Mouse (Mus musculus): ENCODE measurements around the gene Hid1. TPM values are rescaled to one million over a fixed set of nuclear protein-coding genes. Genes with fewer than 3 reads are reported as not detected.

Hid1 gene
- polyA plus RNA-seq, 1 experiment from 2014 or later, result 14.8 TPM

- Histone ChIP-seq H3K36me3 (no peaks in the 10 kb centered on the region), H3K4me1 (replicated peaks) (peaks cover 51% of the 10 kb centered on the region)
- 5% methylated on average over 35 of the region's 35 CpGs for WGBS
Observed at GRCm38 (mm10) chr11:115321906-115322693, 45.5 kb downstream of the Hid1 start, which contains the start of gene Ush1g. Gene Ush1g, minus strand, starts transcription at chr11:115322041.

GRCm38 (mm10) chr11:115319704-115320383 lies 47.7 kb downstream of the Hid1 start:
- peak; percentile 31 for DNase-seq (ENCODE audit: low spot score)

More at GRCm38 (mm10) chr11:115321906-115322693, 45.5 kb downstream of the Hid1 start, which contains the start of gene Ush1g:
- Histone ChIP-seq H3K4me3 (peak within 1 kb of the TSS; percentile 31), H3K9me3 (no peaks in the 10 kb centered on the region), H3K27me3 (ENCODE audit: insufficient read depth, poor library complexity, severe bottlenecking) (peaks cover 94% of the 10 kb centered on the region), H3K27ac (0 out of 2 replicates have a peak within 1 kb of the TSS, but pooled peaks have one; percentile 5)
- DNase-seq (ENCODE audit: low spot score), result peak; percentile 89

GRCm38 (mm10) chr11:115318245-115319027 lies 49.1 kb downstream of the Hid1 start:
- H3K36me3 ChIP-seq, result no peaks in the 10 kb centered on the region
- H3K4me3 ChIP-seq, result peak overlapping the region; percentile 32
- no peaks in the 10 kb centered on the region for H3K9me3 ChIP-seq
- DNase-seq (ENCODE audit: low spot score), result peak; percentile 35
- peaks cover 100% of the 10 kb centered on the region for H3K27me3 ChIP-seq (ENCODE audit: insufficient read depth, poor library complexity, severe bottlenecking)
- WGBS, result 4% methylated on average over 63 of the region's 63 CpGs
- peaks cover 48% of the 10 kb centered on the region for H3K4me1 ChIP-seq (replicated peaks)
- 0 out of 2 replicates have a peak overlapping the region, but pooled peaks have one; percentile 2 for H3K27ac ChIP-seq

More at GRCm38 (mm10) chr11:115319704-115320383, 47.7 kb downstream of the Hid1 start:
- 0 out of 2 replicates have a peak overlapping the region, but pooled peaks have one; percentile 21 for H3K4me3 ChIP-seq
- H3K4me1 ChIP-seq (replicated peaks), result peaks cover 51% of the 10 kb centered on the region
- peaks cover 100% of the 10 kb centered on the region for H3K27me3 ChIP-seq (ENCODE audit: insufficient read depth, poor library complexity, severe bottlenecking)
- no peaks in the 10 kb centered on the region for H3K9me3 ChIP-seq
- H3K27ac ChIP-seq, result peak overlapping the region; percentile 16; the same call in 1 of the 2 replicates
- WGBS, result 4% methylated on average over 18 of the region's 18 CpGs
- H3K36me3 ChIP-seq, result no peaks in the 10 kb centered on the region

GRCm38 (mm10) chr11:115317204-115317603 lies 50.4 kb downstream of the Hid1 start:
- peaks cover 41% of the 10 kb centered on the region for H3K4me1 ChIP-seq (replicated peaks)
- no peaks in the 10 kb centered on the region for H3K36me3 ChIP-seq
- peaks cover 100% of the 10 kb centered on the region for H3K27me3 ChIP-seq (ENCODE audit: insufficient read depth, poor library complexity, severe bottlenecking)
- DNase-seq (ENCODE audit: low spot score), result no peak
- H3K9me3 ChIP-seq, result no peaks in the 10 kb centered on the region
- H3K27ac ChIP-seq, result no peak overlapping the region
- no peak overlapping the region for H3K4me3 ChIP-seq
- WGBS, result 63% methylated on average over 7 of the region's 7 CpGs

- H3K36me3 ChIP-seq, result no peaks in the 10 kb centered on the region
- peaks cover 75% of the 10 kb centered on the region for H3K27me3 ChIP-seq (ENCODE audit: insufficient read depth, poor library complexity, severe bottlenecking)
- no peaks in the 10 kb centered on the region for H3K9me3 ChIP-seq
- no peak for DNase-seq (ENCODE audit: low spot score)
- no peak overlapping the region for H3K27ac ChIP-seq
- 47% methylated on average over 2 of the region's 2 CpGs for WGBS
- H3K4me3 ChIP-seq, result no peak overlapping the region
- peaks cover 14% of the 10 kb centered on the region for H3K4me1 ChIP-seq (replicated peaks)
Observed at GRCm38 (mm10) chr11:115314249-115314648, 53.3 kb downstream of the Hid1 start.

GRCm38 (mm10) chr11:115308781-115309180 lies 58.8 kb downstream of the Hid1 start:
- DNase-seq (ENCODE audit: low spot score), result no peak
- Histone ChIP-seq H3K4me3 (no peak overlapping the region), H3K4me1 (replicated peaks) (peaks cover 13% of the 10 kb centered on the region), H3K27me3 (ENCODE audit: insufficient read depth, poor library complexity, severe bottlenecking) (peaks cover 60% of the 10 kb centered on the region), H3K9me3 (no peaks in the 10 kb centered on the region), H3K27ac (no peak overlapping the region), H3K36me3 (no peaks in the 10 kb centered on the region)
- 77% methylated on average over 1 of the region's 1 CpGs for WGBS

- H3K36me3 ChIP-seq, result no peaks in the 10 kb centered on the region
- H3K4me1 ChIP-seq (replicated peaks), result peaks cover 13% of the 10 kb centered on the region
- no peak for DNase-seq (ENCODE audit: low spot score)
- peak within 1 kb of the TSS; percentile 43; the same call in 1 of the 2 replicates for H3K27ac ChIP-seq
- no peaks in the 10 kb centered on the region for H3K9me3 ChIP-seq
- no peak within 1 kb of the TSS for H3K4me3 ChIP-seq
- 13% methylated on average over 8 of the region's 8 CpGs for WGBS
- peaks cover 42% of the 10 kb centered on the region for H3K27me3 ChIP-seq (ENCODE audit: insufficient read depth, poor library complexity, severe bottlenecking)
Observed at GRCm38 (mm10) chr11:115306863-115307262, 60.7 kb downstream of the Hid1 start, which contains the start of gene Otop2. Gene Otop2, plus strand, starts transcription at chr11:115307163.

- Histone ChIP-seq H3K4me1 (replicated peaks) (peaks cover 13% of the 10 kb centered on the region), H3K4me3 (no peak overlapping the region), H3K27ac (no peak overlapping the region), H3K9me3 (peaks cover 3% of the 10 kb centered on the region), H3K36me3 (no peaks in the 10 kb centered on the region), H3K27me3 (ENCODE audit: insufficient read depth, poor library complexity, severe bottlenecking) (peaks cover 51% of the 10 kb centered on the region)
- DNase-seq (ENCODE audit: low spot score), result no peak
- 79% methylated on average over 8 of the region's 8 CpGs for WGBS
Observed at GRCm38 (mm10) chr11:115303167-115303566, 64.4 kb downstream of the Hid1 start.

- H3K4me1 ChIP-seq (replicated peaks), result peaks cover 13% of the 10 kb centered on the region
- no peaks in the 10 kb centered on the region for H3K36me3 ChIP-seq
- peaks cover 51% of the 10 kb centered on the region for H3K27me3 ChIP-seq (ENCODE audit: insufficient read depth, poor library complexity, severe bottlenecking)
- peaks cover 3% of the 10 kb centered on the region for H3K9me3 ChIP-seq
- WGBS, result 85% methylated on average over 2 of the region's 2 CpGs
- no peak for DNase-seq (ENCODE audit: low spot score)
- no peak overlapping the region for H3K27ac ChIP-seq
- no peak overlapping the region for H3K4me3 ChIP-seq
Observed at GRCm38 (mm10) chr11:115301351-115301750, 66.2 kb downstream of the Hid1 start.

- Histone ChIP-seq H3K27me3 (ENCODE audit: insufficient read depth, poor library complexity, severe bottlenecking) (peaks cover 51% of the 10 kb centered on the region), H3K4me1 (replicated peaks) (peaks cover 12% of the 10 kb centered on the region), H3K27ac (no peak overlapping the region), H3K4me3 (no peak overlapping the region), H3K9me3 (peaks cover 3% of the 10 kb centered on the region), H3K36me3 (no peaks in the 10 kb centered on the region)
- WGBS, result 86% methylated on average over 4 of the region's 4 CpGs
- no peak for DNase-seq (ENCODE audit: low spot score)
Observed at GRCm38 (mm10) chr11:115300745-115301144, 66.8 kb downstream of the Hid1 start.

- H3K9me3 ChIP-seq, result peaks cover 3% of the 10 kb centered on the region
- H3K4me1 ChIP-seq (replicated peaks), result peaks cover 16% of the 10 kb centered on the region
- H3K27ac ChIP-seq, result no peak overlapping the region
- WGBS, result 62% methylated on average over 8 of the region's 8 CpGs
- no peak overlapping the region for H3K4me3 ChIP-seq
- H3K36me3 ChIP-seq, result no peaks in the 10 kb centered on the region
- DNase-seq (ENCODE audit: low spot score), result no peak
- peaks cover 43% of the 10 kb centered on the region for H3K27me3 ChIP-seq (ENCODE audit: insufficient read depth, poor library complexity, severe bottlenecking)
Observed at GRCm38 (mm10) chr11:115298160-115298559, 69.4 kb downstream of the Hid1 start.
